Mouse (Mus musculus) G1E (cell line): Measurements from ENCODE around the gene Syvn1. TPM values are rescaled to one million over a fixed set of nuclear protein-coding genes. Genes with fewer than 3 reads are reported as not detected.
A peak's percentile ranks its signal among the peaks of the same experiment; 100 is the strongest.

Experiments used
- ATAC-seq: 2 replicates; pipeline ENCODE4 v1.8.0; 2016; ENCODE audit warnings: mild to moderate bottlenecking; ENCODE audit not compliant: insufficient number of reproducible peaks, poor library complexity, low FRiP score, severe bottlenecking; ENCODE audit errors: extremely low read depth
- DNase-seq: peaks from one replicate; pipeline ENCODE4 v3.0.0; 2012; ENCODE audit warnings: low spot score
- H3K27me3 ChIP-seq: 2 replicates; pipeline ENCODE4 v1.6.1; 2012; ENCODE audit warnings: mild to moderate bottlenecking, low read length, inconsistent platforms; ENCODE audit not compliant: insufficient read depth
- H3K36me3 ChIP-seq: replicated peaks from 2 replicates; pipeline ENCODE3; 2012; ENCODE audit warnings: mild to moderate bottlenecking, inconsistent platforms
- H3K4me1 ChIP-seq: 2 replicates; pipeline ENCODE4 v1.6.1; 2012; ENCODE audit warnings: low read depth, low read length, inconsistent platforms, mixed read lengths; ENCODE audit not compliant: insufficient read depth
- H3K4me3 ChIP-seq: 2 replicates; pipeline ENCODE4 v1.5.1; 2012; ENCODE audit warnings: low read depth, mild to moderate bottlenecking, inconsistent platforms, low read length, moderate library complexity, mixed read lengths
- H3K9me3 ChIP-seq: replicated peaks from 2 replicates; pipeline ENCODE4 v1.6.1; 2012; ENCODE audit warnings: inconsistent platforms
- CTCF ChIP-seq: IDR thresholded peaks from 2 replicates; pipeline ENCODE4 v1.5.1; 2012; ENCODE audit warnings: low read depth, low read length, inconsistent platforms, mixed read lengths
- GATA1 ChIP-seq: IDR thresholded peaks from 2 replicates; pipeline ENCODE4 v1.6.1; 2012; ENCODE audit warnings: borderline replicate concordance, low read length, inconsistent platforms, mixed read lengths
- GATA2 ChIP-seq: IDR thresholded peaks from 2 replicates; pipeline ENCODE4 v1.6.1; 2012; ENCODE audit warnings: low read depth, low read length, inconsistent platforms, borderline replicate concordance
- POLR2AphosphoS5 ChIP-seq: IDR thresholded peaks from 2 replicates; pipeline ENCODE4 v1.6.1; 2012; ENCODE audit warnings: low read depth, low read length, inconsistent platforms; ENCODE audit not compliant: insufficient replicate concordance
- TAL1 ChIP-seq: conservative IDR thresholded peaks from 2 replicates; pipeline ENCODE4 v1.6.1; 2012; ENCODE audit warnings: low read depth, low read length, inconsistent platforms, mixed read lengths
- polyA plus RNA-seq: library from polyadenylated mRNA; stranded (reverse); fragments of >175 nt; gene quantifications from 2 replicates; pipeline ENCODE4 v1.2.3, GENCODE M21; 2012
- total RNA-seq, 2 experiments: library from RNA; stranded (forward) in 1 of 2; stranded (reverse) in 1 of 2; fragments of 200-1000 nt in 1 of 2; fragments of >200 nt in 1 of 2; fragmentation: Nextera tagmentation in 1 of 2; gene quantifications; 2 replicates each; pipeline ENCODE4 v1.2.3; 2014 to 2017

Gene Syvn1
- total and polyA plus RNA-seq, 3 experiments, result 4.8 to 78.2 (median 39.7) TPM

- peak overlapping the region; percentile 83; the same call in 1 of the 2 replicates for H3K4me3 ChIP-seq
- no peak for DNase-seq
Measured at GRCm38 (mm10) chr19:6013691-6014090, 32.7 kb upstream of the Syvn1 start.

GRCm38 (mm10) chr19:6014991-6015510, 31.3 kb upstream of the Syvn1 start:
- Histone ChIP-seq H3K9me3 (no peaks in the 10 kb centered on the region), H3K36me3 (peaks cover 45% of the 10 kb centered on the region), H3K27me3 (no peaks in the 10 kb centered on the region), H3K4me3 (peak overlapping the region; percentile 83), H3K4me1 (peaks cover 88% of the 10 kb centered on the region)
- DNase-seq (peak; percentile 83), ATAC-seq (peak; percentile 90)
- TF ChIP-seq GATA2 (no peak), CTCF (no peak), TAL1 (no peak), GATA1 (no peak), POLR2AphosphoS5 (no peak)

More at GRCm38 (mm10) chr19:6013691-6014090, 32.7 kb upstream of the Syvn1 start:
- H3K9me3 ChIP-seq, result no peaks in the 10 kb centered on the region
- no peaks in the 10 kb centered on the region for H3K27me3 ChIP-seq
- no peak for ATAC-seq
- H3K4me1 ChIP-seq, result peaks cover 80% of the 10 kb centered on the region
- TF ChIP-seq POLR2AphosphoS5 (no peak), CTCF (no peak), TAL1 (no peak), GATA1 (no peak), GATA2 (no peak)
- peaks cover 57% of the 10 kb centered on the region for H3K36me3 ChIP-seq

GRCm38 (mm10) chr19:6015511-6016315, 30.7 kb upstream of the Syvn1 start, which contains the start of gene Capn1:
Gene Capn1 (minus strand): TSS chr19:6015897.
- peaks cover 39% of the 10 kb centered on the region for H3K36me3 ChIP-seq
- H3K27me3 ChIP-seq, result no peaks in the 10 kb centered on the region
- peak within 1 kb of the TSS; percentile 83 for H3K4me3 ChIP-seq
- no peak for TF ChIP-seq GATA1
- no peak for TF ChIP-seq POLR2AphosphoS5
- TF ChIP-seq TAL1, result no peak
- DNase-seq (peak; percentile 74), ATAC-seq (no peak)
- no peaks in the 10 kb centered on the region for H3K9me3 ChIP-seq
- peaks cover 88% of the 10 kb centered on the region for H3K4me1 ChIP-seq

GRCm38 (mm10) chr19:6016532-6016931, 29.8 kb upstream of the Syvn1 start:
- no peak for ATAC-seq
- H3K4me3 ChIP-seq, result peak overlapping the region; percentile 83
- no peaks in the 10 kb centered on the region for H3K27me3 ChIP-seq
- peaks cover 83% of the 10 kb centered on the region for H3K4me1 ChIP-seq
- peak; percentile 14 for DNase-seq
- TF ChIP-seq CTCF (no peak; the same call in 1 of the 2 replicates), POLR2AphosphoS5 (no peak), GATA2 (no peak), GATA1 (no peak), TAL1 (no peak)
- peaks cover 32% of the 10 kb centered on the region for H3K36me3 ChIP-seq
- H3K9me3 ChIP-seq, result no peaks in the 10 kb centered on the region

GRCm38 (mm10) chr19:6018142-6019089, 28.0 kb upstream of the Syvn1 start:
- peak; percentile 20 for DNase-seq
- no peak for ATAC-seq
- Histone ChIP-seq H3K27me3 (no peaks in the 10 kb centered on the region), H3K9me3 (no peaks in the 10 kb centered on the region), H3K4me1 (peaks cover 80% of the 10 kb centered on the region), H3K4me3 (no peak overlapping the region), H3K36me3 (peaks cover 14% of the 10 kb centered on the region)
- TF ChIP-seq CTCF, result peak; percentile 85
- no peak for TF ChIP-seq TAL1
- TF ChIP-seq POLR2AphosphoS5, result no peak

GRCm38 (mm10) chr19:6020276-6020675, 26.1 kb upstream of the Syvn1 start:
- Histone ChIP-seq H3K4me3 (no peak overlapping the region), H3K36me3 (peaks cover 4% of the 10 kb centered on the region), H3K27me3 (peaks cover 13% of the 10 kb centered on the region), H3K9me3 (no peaks in the 10 kb centered on the region), H3K4me1 (peaks cover 67% of the 10 kb centered on the region)
- ATAC-seq, result no peak
- DNase-seq, result no peak
- no peak for TF ChIP-seq CTCF
- TF ChIP-seq GATA2, result no peak
- TF ChIP-seq POLR2AphosphoS5, result no peak
- TF ChIP-seq TAL1, result no peak
- TF ChIP-seq GATA1, result no peak
